Mouse (Mus musculus) kidney, postnatal 0 days (tissue): ENCODE results near the gene Cacna1g. TPM values are rescaled to one million over a fixed set of nuclear protein-coding genes. Genes with fewer than 3 reads are reported as not detected.
A peak's percentile ranks its signal among the peaks of the same experiment; 100 is the strongest.

Source experiments
- ATAC-seq: fragments of 200-750 bp; cut with Nextera tagmentation; replicated peaks from 2 replicates; pipeline ENCODE4 v1.8.0; 2017; ENCODE audit warnings: low read depth, moderate number of reproducible peaks, moderate TSS enrichment, moderate library complexity; ENCODE audit not compliant: low FRiP score
- DNase-seq: peaks from one replicate; pipeline ENCODE4 v3.0.0-alpha.2; 2016; ENCODE audit warnings: low spot score
- H3K27ac ChIP-seq: fragments of 300-500 bp; sonication (generic); 2 replicates; pipeline ENCODE4 v1.5.1; 2014; ENCODE audit warnings: mild to moderate bottlenecking
- H3K27me3 ChIP-seq: fragments of 300-500 bp; sonication (generic); 2 replicates; pipeline ENCODE4 v1.6.1; 2014; ENCODE audit warnings: low read length, mixed read lengths; ENCODE audit not compliant: insufficient read depth
- H3K36me3 ChIP-seq: fragments of 300-500 bp; sonication (generic); 2 replicates; pipeline ENCODE4 v1.6.1; 2014; ENCODE audit warnings: low read length, mixed read lengths; ENCODE audit not compliant: insufficient read depth
- H3K4me1 ChIP-seq: fragments of 300-500 bp; sonication (generic); replicated peaks from 2 replicates; pipeline ENCODE4 v1.6.1; 2014; ENCODE audit warnings: antibody characterized with exemption, low read length, mixed read lengths; ENCODE audit not compliant: insufficient read depth
- H3K4me2 ChIP-seq: fragments of 300-500 bp; sonication (generic); 2 replicates; pipeline ENCODE4 v1.6.1; 2014; ENCODE audit warnings: mild to moderate bottlenecking, low read length, moderate library complexity, mixed read lengths
- H3K4me3 ChIP-seq: fragments of 300-500 bp; sonication (generic); replicated peaks from 2 replicates; pipeline ENCODE4 v1.5.1; 2014; ENCODE audit warnings: low read depth, low read length
- H3K9ac ChIP-seq: fragments of 300-500 bp; sonication (generic); 2 replicates; pipeline ENCODE4 v1.6.1; 2014; ENCODE audit warnings: low read depth, low read length
- H3K9me3 ChIP-seq: fragments of 300-500 bp; sonication (generic); replicated peaks from 2 replicates; pipeline ENCODE4 v1.6.1; 2016; ENCODE audit warnings: low read length, inconsistent platforms, mixed read lengths
- CTCF ChIP-seq: IDR thresholded peaks from 2 replicates; pipeline ENCODE4 v1.5.1; 2016; ENCODE audit warnings: antibody characterized with exemption, low read depth, mild to moderate bottlenecking, moderate library complexity
- WGBS: fragments of 180-500 bp; shearing (Covaris S2); extraction: QIAGEN DNeasy Blood & Tissue Kit; methylation state at CpG from one replicate; pipeline ENCODE4 v1.1.7; 2014; 5-methylcytosine and 5-hydroxymethylcytosine counted together
- polyA plus RNA-seq: library from polyadenylated mRNA; unstranded; fragments of >200 nt; fragmentation: Nextera tagmentation; extraction: Ambion mirVana; gene quantifications from 2 replicates; pipeline ENCODE4 v1.2.1, GENCODE M21; 2015

Cacna1g gene
- polyA plus RNA-seq, 1 experiment from 2014 or later: 5.2 TPM

DNA sequence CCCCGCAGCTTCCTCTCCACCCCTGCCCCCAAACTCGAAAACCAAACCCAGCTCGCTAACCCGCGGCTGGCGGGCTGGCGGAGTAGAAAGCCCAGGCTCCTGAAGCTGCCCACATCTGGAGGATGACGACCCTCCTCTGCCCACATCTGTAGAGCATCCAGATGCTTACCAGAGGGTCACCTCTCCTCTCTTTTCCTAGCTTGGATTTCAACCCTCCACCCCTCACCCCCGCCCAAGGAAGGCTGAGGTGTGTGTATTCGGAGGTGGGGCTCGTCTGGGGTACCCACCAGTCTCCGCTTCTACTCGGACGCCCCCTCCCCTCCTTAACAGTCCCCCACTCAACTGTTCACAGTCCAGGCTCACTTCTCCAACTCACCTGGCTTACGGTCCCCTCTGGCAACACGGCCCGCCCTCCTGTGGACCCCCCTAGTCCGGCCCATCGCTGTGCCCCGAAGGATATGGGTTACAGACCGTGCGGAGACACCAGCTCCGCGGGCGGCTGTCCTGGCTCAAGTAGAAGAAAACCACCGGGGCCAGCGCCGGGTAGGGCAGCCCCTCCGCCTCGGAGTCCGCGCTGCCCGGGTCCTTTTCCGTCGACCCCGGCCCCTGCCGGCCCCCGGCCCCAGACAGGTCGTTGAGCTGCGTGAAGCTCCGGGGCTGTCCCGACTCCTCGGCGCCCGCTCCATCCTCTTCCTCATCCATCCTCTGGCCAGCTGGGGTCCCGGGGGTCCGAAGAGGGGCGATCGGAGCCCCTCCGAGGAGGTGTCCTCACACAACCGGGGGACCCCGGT is 887 bp downstream of the Cacna1g start:
- 1% methylated on average over 37 of the region's 52 CpGs for WGBS
- no peak for DNase-seq

DNA sequence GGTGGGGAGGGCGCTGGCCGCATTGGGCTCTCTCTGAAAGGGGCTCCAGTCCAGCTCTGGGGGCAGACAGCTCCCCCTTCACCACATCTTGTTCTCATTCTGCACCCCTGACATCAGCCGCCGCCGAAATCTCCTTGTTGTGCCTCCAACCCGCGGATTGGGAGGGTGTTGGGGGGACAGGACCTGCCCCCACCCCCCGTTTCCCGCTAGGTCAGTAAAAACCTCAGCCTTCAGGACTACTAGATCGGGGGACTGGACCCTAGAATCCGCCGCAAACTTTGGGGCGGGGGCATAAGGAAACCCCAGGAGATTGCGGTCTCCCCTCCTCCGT is 1.4 kb downstream of the Cacna1g start:
- ATAC-seq (no peak), DNase-seq (no peak)
- H3K9me3 ChIP-seq: no peaks in the 10 kb centered on the region
- H3K27ac ChIP-seq: no peak overlapping the region
- no peak for TF ChIP-seq CTCF
- no peaks in the 10 kb centered on the region for H3K36me3 ChIP-seq
- peak overlapping the region; percentile 71; the same call in 1 of the 2 replicates for H3K9ac ChIP-seq
- 0 out of 2 replicates have a peak, but pooled peaks cover 3% of the 10 kb centered on the region for H3K27me3 ChIP-seq
- WGBS: 0% methylated on average over 15 of the region's 15 CpGs
- peaks cover 35% of the 10 kb centered on the region for H3K4me1 ChIP-seq
- peak overlapping the region; percentile 86 for H3K4me2 ChIP-seq
- peak overlapping the region; percentile 74 for H3K4me3 ChIP-seq

More for the DNA sequence above, 887 bp downstream of the Cacna1g start:
- peaks cover 31% of the 10 kb centered on the region for H3K4me1 ChIP-seq
- TF ChIP-seq CTCF: no peak
- no peaks in the 10 kb centered on the region for H3K9me3 ChIP-seq
- 0 out of 2 replicates have a peak, but pooled peaks cover 3% of the 10 kb centered on the region for H3K27me3 ChIP-seq
- 0 out of 2 replicates have a peak overlapping the region, but pooled peaks have one; percentile 64 for H3K27ac ChIP-seq
- H3K36me3 ChIP-seq: no peaks in the 10 kb centered on the region
- peak overlapping the region; percentile 86 for H3K4me2 ChIP-seq
- H3K9ac ChIP-seq: peak overlapping the region; percentile 71
- ATAC-seq: 0 out of 2 replicates have a peak, but pooled peaks have one; percentile 6
- H3K4me3 ChIP-seq: peak overlapping the region; percentile 74

DNA sequence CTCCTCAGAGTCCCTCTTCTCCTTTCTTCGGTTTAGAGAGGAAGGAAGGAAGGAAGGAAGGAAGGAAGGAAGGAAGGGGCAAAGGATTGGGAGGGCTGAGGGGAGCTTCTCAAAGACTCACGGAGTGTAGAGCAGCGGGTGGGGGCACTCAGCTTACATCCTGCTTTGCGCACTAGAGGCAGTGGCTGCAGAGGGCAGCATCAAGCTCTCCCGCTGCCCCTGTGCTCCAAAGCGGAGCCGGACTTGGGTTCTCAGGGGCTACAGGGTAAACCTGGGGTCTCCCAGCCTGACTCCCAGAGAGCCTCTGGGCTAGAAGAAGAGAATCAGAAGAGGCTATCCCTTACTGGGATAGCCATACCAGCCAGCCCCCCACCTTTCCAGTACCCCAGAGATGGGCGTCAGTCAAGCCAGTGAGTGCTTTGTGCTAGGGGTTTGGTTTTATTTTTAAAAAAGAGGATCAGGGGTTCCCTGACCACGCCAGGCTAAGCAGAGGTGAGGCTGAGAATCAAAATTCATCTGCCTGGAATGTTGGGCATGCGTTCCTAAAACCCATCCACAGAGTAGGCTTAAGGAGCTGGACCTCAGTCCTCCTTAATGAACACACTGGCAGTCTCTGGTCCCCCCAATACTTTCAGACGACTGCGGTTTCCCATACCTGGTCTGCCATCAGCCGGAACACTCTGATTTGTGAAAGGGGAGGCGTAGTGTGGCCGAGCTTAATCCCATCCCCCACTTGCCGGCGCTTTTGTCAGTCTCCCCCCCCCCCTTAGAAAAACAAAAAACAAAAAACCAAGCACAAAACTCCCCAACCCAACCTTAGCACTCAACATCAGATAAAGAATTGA is 2.0 kb downstream of the Cacna1g start:
- H3K4me2 ChIP-seq: peak overlapping the region; percentile 86
- H3K36me3 ChIP-seq: no peaks in the 10 kb centered on the region
- H3K4me3 ChIP-seq: peak overlapping the region; percentile 74
- ATAC-seq: no peak
- no peak for DNase-seq
- no peaks in the 10 kb centered on the region for H3K9me3 ChIP-seq
- 0 out of 2 replicates have a peak, but pooled peaks cover 3% of the 10 kb centered on the region for H3K27me3 ChIP-seq
- peak; percentile 15; the same call in 1 of the 2 replicates for TF ChIP-seq CTCF
- H3K9ac ChIP-seq: peak overlapping the region; percentile 71; the same call in 1 of the 2 replicates
- WGBS: 11% methylated on average over 17 of the region's 17 CpGs
- H3K27ac ChIP-seq: no peak overlapping the region
- peaks cover 38% of the 10 kb centered on the region for H3K4me1 ChIP-seq

DNA sequence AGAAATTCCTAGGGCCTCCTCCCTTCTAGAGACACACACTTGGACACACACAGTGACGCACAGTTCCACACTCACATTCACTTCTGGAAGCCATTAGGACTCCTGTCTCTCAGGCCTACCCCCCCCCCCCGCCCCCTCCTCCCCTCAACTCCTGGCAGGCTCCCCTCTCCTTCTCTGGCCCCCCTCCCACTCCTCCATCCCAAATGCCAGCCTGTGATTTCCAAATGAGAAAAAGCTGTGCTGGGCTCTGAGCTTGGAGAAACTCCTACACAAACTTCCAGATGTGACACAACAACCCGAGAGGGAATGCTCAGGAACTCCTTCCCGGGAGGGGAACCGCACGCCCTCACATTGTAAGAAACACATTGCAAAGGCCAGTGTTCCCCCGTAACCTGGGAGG is 3.6 kb downstream of the Cacna1g start:
- no peak overlapping the region for H3K9ac ChIP-seq
- no peak overlapping the region for H3K27ac ChIP-seq
- 0 out of 2 replicates have a peak, but pooled peaks cover 2% of the 10 kb centered on the region for H3K27me3 ChIP-seq
- H3K9me3 ChIP-seq: no peaks in the 10 kb centered on the region
- no peaks in the 10 kb centered on the region for H3K36me3 ChIP-seq
- TF ChIP-seq CTCF: no peak
- WGBS: 27% methylated on average over 7 of the region's 7 CpGs
- H3K4me1 ChIP-seq: peaks cover 38% of the 10 kb centered on the region
- ATAC-seq (no peak), DNase-seq (peak; percentile 47)
- H3K4me3 ChIP-seq: no peak overlapping the region
- H3K4me2 ChIP-seq: no peak overlapping the region

DNA sequence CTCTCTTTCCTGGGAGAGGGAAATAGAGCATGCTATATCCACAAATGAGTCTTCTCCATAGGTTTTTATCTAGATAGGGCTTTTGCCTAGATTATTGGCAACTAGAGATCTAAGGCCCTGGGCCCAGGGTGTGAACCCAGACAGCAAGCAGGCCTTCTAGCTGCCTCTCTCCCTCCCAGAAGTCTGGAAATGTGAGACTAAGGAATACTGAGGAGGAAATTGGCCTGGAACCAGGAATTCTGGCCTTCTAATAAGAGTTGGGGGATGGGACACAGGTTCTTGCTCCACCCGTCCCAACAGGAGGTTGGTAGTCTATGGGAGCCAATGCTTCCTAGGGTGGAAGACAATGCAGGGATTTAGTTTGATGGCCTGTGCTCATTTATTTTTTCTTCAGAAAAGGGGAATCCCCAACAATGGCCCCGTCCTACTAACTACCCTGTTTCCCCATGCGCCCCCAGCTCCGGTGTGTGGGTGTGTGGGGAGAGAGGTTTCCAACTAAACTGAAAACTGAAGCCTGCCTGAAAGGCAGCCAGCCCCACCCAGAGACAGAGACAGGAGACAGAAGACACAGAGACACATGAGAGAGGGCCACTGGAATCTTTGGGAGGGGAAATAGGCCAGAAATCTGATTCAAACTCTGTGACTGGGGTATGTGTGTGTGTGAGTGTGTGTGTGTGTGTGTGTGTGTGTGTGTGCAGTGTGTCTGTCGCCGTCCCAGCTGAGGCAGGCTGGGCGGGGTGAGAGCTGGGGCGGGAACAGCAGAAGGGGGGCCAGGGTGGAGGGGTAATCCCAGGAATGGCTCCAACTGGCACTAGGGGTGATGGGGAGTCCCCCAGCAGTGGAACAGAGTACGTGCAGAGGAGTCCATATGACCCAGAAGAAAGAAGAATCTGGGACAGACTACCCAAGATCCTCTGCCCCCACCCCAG is 4.6 kb downstream of the Cacna1g start:
- 0 out of 2 replicates have a peak overlapping the region, but pooled peaks have one; percentile 19 for H3K27ac ChIP-seq
- no peaks in the 10 kb centered on the region for H3K9me3 ChIP-seq
- WGBS: 42% methylated on average over 8 of the region's 9 CpGs
- DNase-seq: no peak
- ATAC-seq: no peak
- TF ChIP-seq CTCF: no peak
- no peaks in the 10 kb centered on the region for H3K36me3 ChIP-seq
- no peak overlapping the region for H3K4me2 ChIP-seq
- H3K9ac ChIP-seq: no peak overlapping the region
- peaks cover 35% of the 10 kb centered on the region for H3K4me1 ChIP-seq
- H3K4me3 ChIP-seq: no peak overlapping the region
- no peaks in the 10 kb centered on the region for H3K27me3 ChIP-seq
